In genomic region chr4:129834581-129834980, GRCm38 (mm10) we compare ENCODE assay signal across 23 mouse cellular contexts. TPM values are rescaled to one million over a fixed set of nuclear protein-coding genes. Genes with fewer than 3 reads are reported as not detected.
DNase-seq lines count a peak whose midpoint lies in the region; ATAC-seq and TF ChIP-seq lines count a peak whose summit lies in the region.
"Had no signal": no experiment of that assay in that cellular context is flagged by ENCODE, and none has a peak within 500 bp of the region (broad histone marks: within the 10 kb centered on the region; RNA-seq: fewer than 3 reads in every experiment).

No protein-coding gene starts in this region.

- ATAC-seq in heart, embryonic 15.5 days (replicated peaks; ENCODE audit: insufficient number of reproducible peaks, insufficient read depth, low FRiP score, low read depth): no peak
- ATAC-seq: forebrain, embryonic 13.5 days; midbrain, embryonic 13.5 days had no signal

- DNase-seq in heart, adult 9 months (ENCODE audit: low spot score in 2 of 2): no peak
- DNase-seq in layer of hippocampus, adult 2 months (ENCODE audit: low spot score in 2 of 2): no peak
- no peak for DNase-seq in layer of hippocampus, postnatal 14 days (ENCODE audit: low spot score in 2 of 2)
- peak; percentile 52 for DNase-seq in adipocyte (ENCODE audit: low spot score)
- DNase-seq in urinary bladder, postnatal 14 days (ENCODE audit: low spot score): no peak
- DNase-seq in frontal cortex, postnatal 10 days (ENCODE audit: low spot score in 2 of 2): no peak
- DNase-seq: adrenal gland, postnatal 14 days; cerebellum, adult 8-10 months; cerebellum, postnatal 36 days; embryo, embryonic 11 days; gastrocnemius, postnatal 10 days; kidney, adult 11 months; kidney, postnatal 14 days; layer of hippocampus, postnatal 36 days; lung, postnatal 10 days; thymus, postnatal 14 days had no signal

- peak overlapping the region; percentile 64 for H3K27ac ChIP-seq in heart, embryonic 15.5 days
- H3K27ac ChIP-seq in layer of hippocampus, adult 2 months: peak overlapping the region; percentile 32; the same call in 1 of the 2 replicates
- H3K27ac ChIP-seq in ES-Bruce4 (ENCODE audit: insufficient read depth, low read length): peak overlapping the region; percentile 79
- H3K27ac ChIP-seq: forebrain, embryonic 13.5 days; hindbrain, embryonic 12.5 days; limb, embryonic 12.5 days; midbrain, embryonic 13.5 days had no signal

- TF ChIP-seq CTCF in layer of hippocampus, adult 2 months (conservative IDR thresholded peaks at IDR 0.05): no peak
- no peak for TF ChIP-seq CTCF in ES-Bruce4 (IDR thresholded peaks at IDR 0.05; ENCODE audit: low read depth, low read length)

- 33% methylated on average over 6 of the region's 6 CpGs for WGBS in heart, embryonic 15.5 days

- H3K4me1 ChIP-seq in heart, embryonic 15.5 days (replicated peaks): peaks cover 51% of the 10 kb centered on the region
- peaks cover 6% of the 10 kb centered on the region for H3K4me1 ChIP-seq in ES-Bruce4 (ENCODE audit: control insufficient read depth, insufficient read depth, low read length)
- H3K4me1 ChIP-seq: hindbrain, embryonic 12.5 days had no signal

- no peak overlapping the region for H3K4me3 ChIP-seq in heart, embryonic 15.5 days
- no peak overlapping the region for H3K4me3 ChIP-seq in layer of hippocampus, adult 2 months
- H3K4me3 ChIP-seq in ES-Bruce4 (ENCODE audit: low read depth, low read length): no peak overlapping the region
- H3K4me3 ChIP-seq: forebrain, embryonic 13.5 days; hindbrain, embryonic 12.5 days; limb, embryonic 12.5 days; megakaryocyte, embryonic 14.5 days; midbrain, embryonic 13.5 days had no signal

- no peak for TF ChIP-seq POLR2A in ES-Bruce4 (IDR thresholded peaks at IDR 0.05; ENCODE audit: insufficient read depth, low read length)

- H3K9ac ChIP-seq in heart, embryonic 15.5 days: no peak overlapping the region
- H3K9ac ChIP-seq in ES-Bruce4 (ENCODE audit: low read depth, poor library complexity, severe bottlenecking): no peak overlapping the region
- H3K9ac ChIP-seq: forebrain, embryonic 13.5 days; hindbrain, embryonic 12.5 days; limb, embryonic 12.5 days; midbrain, embryonic 13.5 days had no signal

- no peaks in the 10 kb centered on the region for H3K9me3 ChIP-seq in heart, embryonic 15.5 days (replicated peaks)
- no peaks in the 10 kb centered on the region for H3K9me3 ChIP-seq in ES-Bruce4 (replicated peaks; ENCODE audit: control insufficient read depth, insufficient read depth, low read length, poor library complexity, severe bottlenecking)
- H3K9me3 ChIP-seq: forebrain, embryonic 13.5 days; hindbrain, embryonic 12.5 days; limb, embryonic 12.5 days; megakaryocyte, embryonic 14.5 days; midbrain, embryonic 13.5 days had no signal

- H3K4me2 ChIP-seq in heart, embryonic 15.5 days: 0 out of 2 replicates have a peak overlapping the region, but pooled peaks have one; percentile 6
- H3K4me2 ChIP-seq: forebrain, embryonic 13.5 days; hindbrain, embryonic 12.5 days; limb, embryonic 12.5 days; midbrain, embryonic 13.5 days had no signal

- no peak for TF ChIP-seq EP300 in ES-Bruce4 (IDR thresholded peaks at IDR 0.05; ENCODE audit: insufficient read depth, low read depth, low read length)

- no peaks in the 10 kb centered on the region for H3K36me3 ChIP-seq in heart, embryonic 15.5 days
- H3K36me3 ChIP-seq in ES-Bruce4 (ENCODE audit: control insufficient read depth, insufficient read depth, low read length, poor library complexity, severe bottlenecking): peaks cover 3% of the 10 kb centered on the region
- H3K36me3 ChIP-seq: hindbrain, embryonic 12.5 days; limb, embryonic 12.5 days had no signal

- H3K27me3 ChIP-seq in heart, embryonic 15.5 days: no peaks in the 10 kb centered on the region
- no peaks in the 10 kb centered on the region for H3K27me3 ChIP-seq in ES-Bruce4 (ENCODE audit: control insufficient read depth, insufficient read depth, low read length, poor library complexity, severe bottlenecking)
- H3K27me3 ChIP-seq: forebrain, embryonic 13.5 days; hindbrain, embryonic 12.5 days; limb, embryonic 12.5 days; megakaryocyte, embryonic 14.5 days; midbrain, embryonic 13.5 days had no signal

RNA-seq across cellular contexts. Expression of gene Ptp4a2, which starts 23.6 kb away (rescaled TPM):
- 347 and 442 TPM in 2 replicates for polyA plus RNA-seq in heart, embryonic 15.5 days (2015; fragmentation: Nextera tagmentation; extraction: Ambion mirVana)
- 100 to 1,000 TPM; 134 to 137 TPM for total RNA-seq in layer of hippocampus, adult 2 months (2021)
- total RNA-seq in layer of hippocampus, postnatal 14 days (2021): 100 to 1,000 TPM; 123 to 132 TPM
- 407 and 414 TPM in 2 replicates for polyA plus RNA-seq in ES-Bruce4 (2011; ENCODE audit: insufficient read depth, insufficient read length, low read depth, missing spikeins)
